Mouse (Mus musculus) lung, postnatal 25 days (tissue): ENCODE measurements around the gene Tcf7l2.

Source experiments
- DNase-seq: peaks from one replicate; pipeline ENCODE4 v3.0.0; 2022; ENCODE audit warnings: low spot score

Tcf7l2 gene

GRCm38 (mm10) chr19:55913585-55913984, 172.0 kb downstream of the Tcf7l2 start:
- DNase-seq, result no peak

- DNase-seq, result no peak
Observed at GRCm38 (mm10) chr19:55914614-55915211, 173.1 kb downstream of the Tcf7l2 start.

- DNase-seq, result no peak
Observed at GRCm38 (mm10) chr19:55915506-55915905, 173.9 kb downstream of the Tcf7l2 start.

DNA sequence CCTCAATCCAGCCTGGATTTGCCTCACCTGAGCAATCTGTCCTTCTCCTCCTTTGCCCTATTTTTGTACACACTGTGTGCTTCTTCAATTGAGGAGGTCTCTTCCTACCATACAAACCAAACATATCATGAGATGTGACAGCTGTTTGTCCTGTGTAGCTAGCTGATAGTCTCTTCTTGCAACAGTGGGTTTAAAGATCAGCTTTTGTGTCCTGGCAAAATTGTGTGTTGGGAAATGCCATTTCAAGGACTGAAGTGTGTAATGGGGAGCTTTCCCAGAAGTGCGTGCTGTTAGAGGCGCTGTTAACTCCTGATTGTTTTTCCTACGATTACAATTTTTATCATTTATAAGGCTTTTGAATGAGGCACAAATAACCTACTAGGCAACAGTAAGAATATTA, 174.6 kb downstream of the Tcf7l2 start:
- no peak for DNase-seq

DNA sequence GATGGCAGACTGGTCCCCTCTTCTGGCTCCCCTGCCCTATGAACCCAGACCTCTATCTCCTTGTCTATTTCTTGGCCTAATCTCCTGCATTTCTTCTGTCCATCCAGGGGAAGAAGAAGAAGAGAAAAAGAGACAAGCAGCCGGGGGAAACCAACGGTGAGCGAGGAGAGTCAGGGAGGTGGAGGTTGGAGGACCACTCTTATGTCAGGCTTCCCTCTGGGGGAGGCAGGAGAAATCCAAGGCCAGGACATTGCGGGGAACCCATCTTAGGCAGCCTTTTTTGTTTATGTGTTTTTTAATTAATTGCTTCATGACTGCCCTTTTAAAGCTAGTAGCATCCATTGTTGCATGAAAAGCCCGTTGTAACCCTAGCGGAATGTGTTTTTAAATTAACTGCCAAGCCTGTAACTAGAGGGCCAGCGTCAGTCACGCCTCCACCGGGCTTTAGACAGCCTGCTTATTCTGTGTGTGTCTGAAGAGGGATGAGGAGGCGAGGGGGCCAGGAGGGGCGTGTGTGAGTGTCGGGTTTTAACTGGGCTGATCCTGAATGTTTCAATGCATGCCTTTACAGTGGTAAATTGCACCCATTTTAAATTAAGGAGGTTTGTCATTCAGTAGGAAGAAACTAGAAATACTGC, 182.3 kb downstream of the Tcf7l2 start:
- no peak for DNase-seq

GRCm38 (mm10) chr19:55924800-55925199, 183.2 kb downstream of the Tcf7l2 start:
- DNase-seq, result no peak

GRCm38 (mm10) chr19:55925425-55925803, 183.8 kb downstream of the Tcf7l2 start:
- no peak for DNase-seq

DNA sequence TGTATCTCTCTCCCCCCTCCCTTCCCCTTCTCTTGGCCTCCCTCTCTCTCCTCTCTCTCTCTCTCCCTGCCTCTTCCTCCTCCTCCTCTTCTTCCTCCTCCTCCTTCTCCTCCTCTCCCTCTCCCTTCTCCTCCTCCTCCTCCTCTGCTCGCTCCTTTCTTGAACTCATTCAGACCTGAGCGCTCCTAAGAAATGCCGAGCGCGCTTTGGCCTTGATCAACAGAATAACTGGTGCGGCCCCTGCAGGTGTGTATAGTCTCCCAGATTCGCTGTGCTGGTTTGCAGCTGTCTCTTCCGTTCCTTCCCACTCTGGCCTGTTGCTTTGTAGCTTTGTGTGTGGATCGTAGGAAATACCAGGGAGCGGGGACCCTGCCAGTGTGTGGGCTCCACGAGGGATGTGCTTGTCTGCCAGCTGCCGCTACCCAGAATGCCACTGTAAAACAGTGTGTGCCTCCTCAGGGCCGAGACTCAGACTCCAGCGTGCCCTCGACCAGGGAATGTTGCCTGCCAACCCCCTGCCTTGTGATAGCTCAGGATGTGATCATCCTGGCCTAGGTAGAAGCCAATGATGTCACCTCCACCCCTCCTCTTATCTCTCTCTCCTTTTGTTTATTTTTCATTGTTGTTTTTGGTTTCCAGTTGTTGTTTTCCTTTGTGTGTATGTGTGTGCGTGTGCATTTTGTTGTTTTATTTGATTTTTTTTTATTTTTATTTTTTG, 184.3 kb downstream of the Tcf7l2 start:
- no peak for DNase-seq

DNA sequence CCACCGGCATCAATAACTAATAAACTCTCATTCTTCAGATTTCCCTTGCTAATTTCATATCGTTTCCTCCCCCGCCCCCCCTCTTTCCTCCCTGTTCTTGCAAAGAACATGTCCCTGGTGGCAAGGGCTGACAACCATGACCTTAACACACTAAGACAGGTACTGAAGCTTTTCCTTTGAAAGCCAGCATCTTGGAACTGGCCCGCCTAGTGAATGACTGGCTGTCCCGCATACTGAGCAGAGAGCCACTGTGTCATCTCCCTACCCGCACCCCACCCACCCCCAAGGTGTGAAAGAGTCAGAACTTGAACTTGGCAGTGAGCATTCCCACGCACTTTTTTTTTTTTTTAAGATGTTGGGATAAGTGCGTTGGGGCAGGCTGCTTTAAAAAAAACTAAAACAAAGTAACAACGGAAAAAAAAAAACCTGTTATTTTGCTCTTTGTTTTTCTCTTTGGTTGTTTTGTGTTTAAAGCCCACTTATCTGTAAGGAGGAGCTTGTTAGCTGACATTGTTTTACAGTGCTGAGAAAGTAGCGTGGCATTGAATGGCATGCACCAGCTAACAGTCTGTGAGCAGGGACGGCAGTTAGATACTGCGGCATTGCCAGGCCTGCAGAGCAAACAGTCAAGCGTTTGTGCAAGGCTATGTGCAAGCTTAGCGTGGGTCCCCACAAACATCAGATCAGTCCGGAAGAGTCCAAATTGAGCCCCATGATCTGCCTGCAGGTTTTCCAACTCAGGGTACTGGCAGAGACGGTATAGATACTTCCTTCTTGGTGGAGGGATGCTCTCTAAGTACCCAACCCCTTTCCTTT, 185.4 kb downstream of the Tcf7l2 start:
- no peak for DNase-seq

DNA sequence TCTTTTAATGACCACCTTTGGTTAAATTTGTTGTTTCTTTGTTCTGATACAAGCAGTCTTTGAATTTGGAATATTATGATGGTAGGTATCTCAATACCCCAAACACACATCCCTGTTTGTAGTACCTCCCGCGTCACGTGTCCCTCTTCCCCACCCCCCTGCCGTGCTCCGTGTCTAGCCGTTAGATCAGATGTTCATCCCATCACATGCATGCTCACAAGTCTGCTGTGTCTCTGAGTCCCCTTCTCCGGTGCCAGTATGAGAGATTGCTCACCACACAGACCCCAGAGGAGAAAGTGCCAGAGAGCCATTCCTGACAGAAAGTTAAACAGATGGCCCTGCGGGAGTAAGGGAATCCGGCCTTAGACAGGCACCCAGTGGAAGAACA, 186.0 kb downstream of the Tcf7l2 start:
- no peak for DNase-seq

GRCm38 (mm10) chr19:55928674-55929073, 187.1 kb downstream of the Tcf7l2 start:
- DNase-seq, result no peak

GRCm38 (mm10) chr19:55931642-55932041, 190.0 kb downstream of the Tcf7l2 start:
- DNase-seq, result no peak

DNA sequence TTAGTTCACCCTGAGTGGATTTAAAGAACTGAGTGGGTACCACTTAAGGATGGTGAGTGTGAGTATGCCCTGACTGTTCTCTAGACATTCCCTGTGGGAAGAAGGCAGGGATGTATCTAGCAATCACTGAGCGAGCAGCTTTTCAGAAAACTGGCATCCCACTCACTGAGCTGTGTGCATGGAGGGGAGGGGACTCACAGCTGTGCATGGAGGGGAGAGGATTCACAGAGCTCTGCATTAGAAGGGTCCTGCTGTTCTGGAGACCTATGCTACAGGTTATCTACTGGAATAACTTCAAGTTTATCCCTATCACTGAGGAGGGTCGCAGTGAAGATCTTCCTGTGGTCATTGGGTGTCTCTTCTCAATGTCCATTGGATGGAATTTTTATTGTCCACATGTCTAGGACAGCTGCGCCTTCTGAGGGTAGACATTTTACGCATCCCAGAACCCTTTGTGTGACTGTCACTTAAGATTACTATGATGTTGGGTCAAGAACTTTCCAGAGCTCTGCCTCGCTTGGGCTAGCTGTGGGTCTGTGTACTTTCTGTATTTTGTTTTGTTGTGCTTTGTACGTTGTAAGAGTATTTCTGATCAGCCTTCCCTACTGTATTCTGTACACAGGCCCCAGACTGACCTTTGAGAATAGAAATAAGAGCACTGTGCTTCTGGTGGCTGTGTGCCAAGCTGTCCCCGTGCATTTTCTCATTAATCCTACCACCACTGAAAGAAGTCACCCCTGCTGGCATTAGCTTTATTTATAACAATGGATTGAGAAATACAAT, 192.5 kb downstream of the Tcf7l2 start:
- no peak for DNase-seq

GRCm38 (mm10) chr19:55934730-55935003, 193.0 kb downstream of the Tcf7l2 start:
- no peak for DNase-seq

GRCm38 (mm10) chr19:55937026-55937425, 195.4 kb downstream of the Tcf7l2 start:
- no peak for DNase-seq

GRCm38 (mm10) chr19:55938254-55939046, 196.8 kb downstream of the Tcf7l2 start:
- DNase-seq, result no peak

- DNase-seq, result no peak
Observed at GRCm38 (mm10) chr19:55939090-55939489, 197.5 kb downstream of the Tcf7l2 start.

GRCm38 (mm10) chr19:55939719-55940118, 198.1 kb downstream of the Tcf7l2 start:
- DNase-seq, result no peak

- no peak for DNase-seq
Observed at GRCm38 (mm10) chr19:55940538-55941252, 199.1 kb downstream of the Tcf7l2 start.

- DNase-seq, result no peak
Observed at GRCm38 (mm10) chr19:55941253-55942125, 199.9 kb downstream of the Tcf7l2 start.
